Mouse (Mus musculus) left cerebral cortex, postnatal 25 days (tissue): ENCODE data around the gene Aacs. TPM values are rescaled to one million over a fixed set of nuclear protein-coding genes. Genes with fewer than 3 reads are reported as not detected.

ENCODE experiments used
- DNase-seq, 2 experiments: peaks; one replicate each; pipeline ENCODE4 v3.0.0; 2022; ENCODE audit warnings: low spot score in 2 of 2, mixed read lengths in 1 of 2
- intact Hi-C: fragments of 180-260 bp; cut with DNase I; formaldehyde crosslinking; loops from one replicate; pipeline ENCODE4 v1.15.1; 2025
- total RNA-seq, 2 experiments: library from RNA; stranded (reverse); gene quantifications; 2 replicates each; pipeline ENCODE4 v1.2.3; 2021

The Aacs gene
- total RNA-seq, 2 experiments from 2014 or later, result 43.0 to 52.1 TPM

GRCm38 (mm10) chr5:125461868-125462445 is 13.7 kb upstream of the Aacs start:
- intact Hi-C loops, result loop anchor here (5.0 kb wide), 1 partner anchor 80 kb away; no protein-coding TSS in a partner anchor
- DNase-seq, result peak; percentile 24 to 29

DNA sequence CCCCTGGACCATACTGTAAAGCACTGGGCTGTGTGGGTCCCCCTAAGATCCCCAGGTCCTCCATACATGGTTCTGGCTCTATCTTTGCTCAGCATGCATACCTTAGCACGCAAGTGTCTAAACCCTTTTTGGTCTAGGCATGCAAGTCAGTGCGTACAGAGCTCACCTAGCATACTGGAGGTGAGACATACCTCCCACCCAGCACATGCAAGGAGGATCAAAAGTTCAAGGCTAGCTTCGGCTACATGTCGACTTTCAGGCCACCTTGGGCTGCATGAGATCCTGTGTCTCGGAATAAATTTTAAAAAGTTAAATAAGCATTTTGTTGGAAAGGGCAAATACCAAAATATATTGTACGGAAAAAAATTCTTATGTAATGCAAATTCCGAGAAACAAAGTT is 10.4 kb upstream of the Aacs start:
- no peak for DNase-seq
- intact Hi-C loops, result loop anchor here (1.0 kb wide), 1 partner anchor 10 kb away; the partner anchor contains the start of gene Aacs

GRCm38 (mm10) chr5:125465701-125466106 is 9.9 kb upstream of the Aacs start:
- DNase-seq, result peak; percentile 97 to 99
- intact Hi-C loops, result loop anchor here (1.0 kb wide), 1 partner anchor 10 kb away; the partner anchor contains the start of gene Aacs

DNA sequence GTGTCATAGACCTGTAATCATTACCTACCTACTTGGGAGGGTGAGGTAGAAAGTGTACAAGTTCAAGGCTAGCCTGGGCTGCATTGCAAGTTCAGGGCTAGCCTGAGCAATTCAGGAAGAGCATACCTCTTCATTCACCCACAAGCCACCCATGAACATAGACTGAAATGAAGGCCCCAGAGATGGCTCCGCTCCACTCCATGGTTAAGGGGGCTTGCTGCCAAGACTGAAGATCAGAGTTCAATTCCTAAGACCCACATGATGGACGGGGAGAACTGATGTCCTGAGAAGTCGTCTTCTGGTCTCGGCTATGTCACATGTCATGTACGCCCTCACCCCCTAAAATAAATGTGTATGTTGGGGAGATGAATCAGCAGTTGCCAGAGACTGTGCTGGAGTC is 9.1 kb upstream of the Aacs start:
- intact Hi-C loops, result no loop called here
- DNase-seq, result no peak

DNA sequence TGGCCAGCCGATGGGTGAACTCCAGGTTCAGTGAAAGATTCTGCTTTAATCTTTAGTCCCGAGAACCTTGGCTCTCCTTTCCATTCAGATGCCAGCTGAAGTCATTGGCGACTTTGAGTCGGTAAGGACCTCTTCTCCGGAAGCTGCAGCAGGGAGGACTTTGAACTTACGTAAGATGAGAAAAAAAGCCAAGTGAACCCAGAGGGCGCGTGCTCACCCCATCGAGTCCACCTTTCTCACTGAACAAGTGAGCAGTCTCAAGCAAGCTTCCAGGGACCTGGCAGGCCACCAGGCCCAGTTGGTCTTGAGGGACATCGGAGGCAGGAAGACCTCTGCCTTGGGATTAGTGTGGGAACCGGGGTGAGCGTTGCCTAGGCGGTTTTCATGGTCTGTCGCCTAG is 8.4 kb upstream of the Aacs start:
- no peak for DNase-seq
- intact Hi-C loops, result no loop called here

- intact Hi-C loops, result no loop called here
These were observed 4.9 kb upstream of the Aacs start for GRCm38 (mm10) chr5:125470713-125471112.

GRCm38 (mm10) chr5:125472796-125473475 is 2.7 kb upstream of the Aacs start:
- intact Hi-C loops, result no loop called here
- no peak for DNase-seq

More at GRCm38 (mm10) chr5:125470713-125471112, 4.9 kb upstream of the Aacs start:
- no peak for DNase-seq

DNA sequence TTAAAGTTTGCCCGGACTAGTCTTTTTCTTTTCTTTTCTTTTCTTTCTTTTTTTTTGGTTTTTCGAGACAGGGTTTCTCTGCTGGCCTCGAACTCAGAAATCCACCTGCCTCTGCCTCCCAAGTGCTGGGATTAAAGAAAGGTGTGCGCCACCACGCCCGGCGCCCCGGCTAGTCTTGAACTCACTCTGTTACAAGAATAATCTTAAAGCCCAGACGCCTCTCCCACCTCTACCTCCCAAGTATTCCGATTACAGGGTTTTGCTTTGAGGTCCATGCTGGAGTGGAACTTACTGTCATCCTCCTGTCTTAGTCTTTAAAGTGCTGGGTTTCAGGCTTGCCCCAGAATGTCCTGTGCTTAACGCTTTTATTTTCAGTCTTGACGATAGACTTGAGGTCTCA is 584 bp upstream of the Aacs start:
- intact Hi-C loops, result loop anchor here (1.0 kb wide), 1 partner anchor 10 kb away; no protein-coding TSS in a partner anchor
- no peak for DNase-seq

GRCm38 (mm10) chr5:125476286-125476625 is 642 bp downstream of the Aacs start:
- no peak for DNase-seq
- intact Hi-C loops, result no loop called here

DNA sequence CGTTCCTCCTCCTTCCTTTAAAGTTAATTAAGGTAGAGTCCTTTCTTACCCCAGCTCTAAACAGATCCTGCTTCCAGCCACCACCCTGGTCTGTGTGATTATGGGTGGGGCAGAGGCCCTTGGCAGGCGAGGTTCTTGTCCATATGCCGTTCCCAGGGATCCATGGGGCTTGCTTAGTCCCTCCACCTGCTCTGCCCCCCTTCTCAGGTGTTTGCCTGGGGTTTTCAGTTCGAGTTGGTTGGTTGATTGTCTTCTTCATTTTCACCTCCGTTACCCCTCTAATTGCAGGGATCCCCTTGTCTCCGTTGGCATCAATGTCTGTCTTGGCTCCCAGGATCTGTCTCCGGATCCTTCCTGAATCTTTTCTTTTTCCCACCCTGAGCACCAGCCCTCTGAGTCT is 1.2 kb downstream of the Aacs start:
- intact Hi-C loops, result no loop called here
- no peak for DNase-seq

DNA sequence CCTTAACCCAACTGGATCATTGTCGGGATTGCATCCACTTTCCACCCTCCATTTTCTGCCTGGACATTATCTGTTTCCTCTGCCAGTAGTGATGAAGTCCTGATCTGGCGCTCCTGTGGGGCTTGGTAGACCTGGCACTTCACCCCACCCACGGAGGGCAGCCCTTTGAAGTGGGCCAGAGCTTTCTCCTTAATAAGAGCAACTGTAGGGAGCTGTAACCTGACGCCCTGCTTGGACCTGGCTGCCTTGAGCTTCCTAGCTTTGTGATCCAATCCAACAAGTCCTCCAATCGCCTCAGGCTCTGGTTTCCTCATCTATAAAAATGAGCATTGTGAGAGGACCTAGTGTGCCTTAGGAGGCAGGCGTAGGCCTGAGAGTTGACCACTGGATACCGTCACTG is 1.9 kb downstream of the Aacs start:
- intact Hi-C loops, result no loop called here
- DNase-seq, result no peak

GRCm38 (mm10) chr5:125478037-125478436 is 2.4 kb downstream of the Aacs start:
- no peak for DNase-seq
- intact Hi-C loops, result no loop called here

DNA sequence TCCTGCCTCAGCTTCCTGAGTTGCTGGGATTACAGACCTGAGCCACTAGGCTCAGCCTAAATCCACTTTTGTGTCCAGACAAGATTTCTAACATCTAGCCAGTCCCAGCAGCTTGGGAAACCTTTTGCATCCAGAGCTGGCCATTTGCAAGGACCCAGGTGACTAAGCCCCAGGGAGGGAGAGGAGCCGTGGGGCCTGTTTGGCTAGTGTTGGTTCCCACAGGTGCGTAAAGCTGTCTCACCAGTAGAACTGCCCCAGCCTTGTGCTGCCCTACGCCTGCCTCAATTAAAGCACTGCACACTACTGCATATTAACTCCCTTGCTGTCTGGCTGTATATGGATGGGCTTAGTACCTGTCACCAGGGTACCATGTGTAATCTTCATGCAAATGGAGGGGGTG is 3.8 kb downstream of the Aacs start:
- no peak for DNase-seq
- intact Hi-C loops, result no loop called here

GRCm38 (mm10) chr5:125480434-125481231 is 5.0 kb downstream of the Aacs start:
- intact Hi-C loops, result no loop called here
- no peak for DNase-seq

DNA sequence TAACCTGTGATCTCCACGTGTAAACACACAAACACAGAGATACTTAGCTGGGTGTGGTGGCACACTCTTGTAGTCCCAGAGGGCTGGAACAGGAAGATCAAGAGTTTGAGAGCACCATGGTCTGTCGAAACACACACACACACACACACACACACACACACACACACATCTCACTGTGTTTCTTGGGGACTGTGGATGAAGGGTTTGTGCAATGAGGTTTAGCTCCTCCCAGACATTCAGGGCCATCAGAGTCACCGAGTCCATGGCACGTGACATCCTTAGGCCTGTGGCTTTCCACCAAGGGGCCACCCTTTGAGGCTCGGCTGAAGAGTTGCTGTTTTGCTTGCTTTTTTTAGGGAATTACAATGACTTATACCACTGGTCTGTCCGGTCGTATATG is 6.9 kb downstream of the Aacs start:
- intact Hi-C loops, result no loop called here
- no peak for DNase-seq

- no peak for DNase-seq
- intact Hi-C loops, result no loop called here
These were observed 8.3 kb downstream of the Aacs start for GRCm38 (mm10) chr5:125483712-125484611.

DNA sequence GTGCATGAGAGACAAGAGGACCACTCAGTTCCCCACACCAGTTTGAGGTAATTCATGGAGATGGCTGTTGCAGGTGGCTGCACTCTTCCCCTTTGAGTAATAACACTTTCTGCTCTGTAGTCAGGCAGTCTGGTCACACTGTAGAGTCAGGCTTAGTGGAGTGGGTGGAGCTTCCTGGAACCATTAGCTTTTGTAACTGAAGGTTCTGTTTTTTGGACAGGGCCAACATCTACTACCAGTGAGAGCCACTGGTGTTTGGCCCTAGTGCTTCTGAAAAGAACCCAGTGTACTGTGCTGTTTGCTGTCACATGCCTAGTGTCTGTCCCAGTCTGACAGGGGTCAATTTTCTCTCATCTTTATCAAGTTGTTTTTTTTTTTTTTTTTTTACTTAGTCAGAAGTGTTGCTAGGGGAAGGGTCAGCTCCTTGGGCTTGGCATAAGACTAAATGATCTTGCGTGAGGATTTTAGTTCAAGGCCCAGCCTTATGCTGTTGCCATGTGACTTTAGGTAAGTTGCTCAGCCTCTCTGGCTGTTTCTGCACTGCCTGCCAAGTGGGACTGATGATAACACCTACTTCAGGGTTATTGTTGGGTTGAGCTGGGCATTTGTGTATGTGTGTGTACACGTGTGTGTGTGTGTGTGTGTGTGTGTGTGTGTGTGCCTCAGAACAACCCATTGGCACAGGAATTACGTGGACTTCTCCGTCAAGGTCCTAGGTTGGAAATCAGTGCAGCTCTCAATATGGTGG is 9.6 kb downstream of the Aacs start:
- no peak for DNase-seq
- intact Hi-C loops, result no loop called here

GRCm38 (mm10) chr5:125486088-125486487 is 10.5 kb downstream of the Aacs start:
- no peak for DNase-seq
- intact Hi-C loops, result no loop called here
